Mouse (Mus musculus) heart, postnatal 36 days (tissue): ENCODE results near the gene A930004D18Rik. TPM values are rescaled to one million over a fixed set of nuclear protein-coding genes. Genes with fewer than 3 reads are reported as not detected.

Experiments
- microRNA-seq, 2 experiments: library from miRNA; unstranded; fragments of <30 nt; microRNA quantifications; one replicate each; pipeline ENCODE4 v1.2.0; 2021; ENCODE audit warnings: borderline number of aligned reads in 2 of 2
- total RNA-seq, 2 experiments: library from RNA; stranded (reverse); gene quantifications; 2 replicates each; pipeline ENCODE4 v1.2.3; 2021

The A930004D18Rik gene
- total RNA-seq, 2 experiments from 2014 or later: 4.6 to 6.2 TPM

Small RNAs within 50 kb of the gene (microRNA-seq; reads per million reads assigned to microRNA genes)
- gene Mir7655: 1.3 to 1.4 reads per million in 2 experiments

Other genes starting within 250 kb of the A930004D18Rik start
- gene H2al2a, start 40.8 kb downstream of the A930004D18Rik start, total RNA-seq: not detected
- 1 to 10 TPM; 2.8 to 5.1 TPM for gene Skida1, start 11.3 kb upstream of the A930004D18Rik start, total RNA-seq
- gene Mllt10, start 17.5 kb upstream of the A930004D18Rik start, total RNA-seq: 10 to 100 TPM; 32.6 to 34.2 TPM